Mouse (Mus musculus) megakaryocyte progenitor cell, adult 5-6 weeks (primary cell): ENCODE data around the gene Bckdha. TPM values are rescaled to one million over a fixed set of nuclear protein-coding genes. Genes with fewer than 3 reads are reported as not detected.
A peak's percentile ranks its signal among the peaks of the same experiment; 100 is the strongest.

Source experiments
- ATAC-seq: replicated peaks from 2 replicates; pipeline ENCODE4 v1.8.0; 2016; ENCODE audit warnings: mild to moderate bottlenecking, moderate TSS enrichment, inconsistent platforms; ENCODE audit not compliant: poor library complexity
- total RNA-seq, 2 experiments: library from RNA; stranded (forward) in 1 of 2; stranded (reverse) in 1 of 2; fragments of 157-497, 149-512 nt in 1 of 2; fragments of 200-1000 nt in 1 of 2; gene quantifications; 2 replicates each; pipeline versions ENCODE4 v1.2.3 to v1.2.4; 2015 to 2017

Bckdha gene
- total RNA-seq, 2 experiments from 2014 or later = 37.6 to 52.0 TPM

DNA sequence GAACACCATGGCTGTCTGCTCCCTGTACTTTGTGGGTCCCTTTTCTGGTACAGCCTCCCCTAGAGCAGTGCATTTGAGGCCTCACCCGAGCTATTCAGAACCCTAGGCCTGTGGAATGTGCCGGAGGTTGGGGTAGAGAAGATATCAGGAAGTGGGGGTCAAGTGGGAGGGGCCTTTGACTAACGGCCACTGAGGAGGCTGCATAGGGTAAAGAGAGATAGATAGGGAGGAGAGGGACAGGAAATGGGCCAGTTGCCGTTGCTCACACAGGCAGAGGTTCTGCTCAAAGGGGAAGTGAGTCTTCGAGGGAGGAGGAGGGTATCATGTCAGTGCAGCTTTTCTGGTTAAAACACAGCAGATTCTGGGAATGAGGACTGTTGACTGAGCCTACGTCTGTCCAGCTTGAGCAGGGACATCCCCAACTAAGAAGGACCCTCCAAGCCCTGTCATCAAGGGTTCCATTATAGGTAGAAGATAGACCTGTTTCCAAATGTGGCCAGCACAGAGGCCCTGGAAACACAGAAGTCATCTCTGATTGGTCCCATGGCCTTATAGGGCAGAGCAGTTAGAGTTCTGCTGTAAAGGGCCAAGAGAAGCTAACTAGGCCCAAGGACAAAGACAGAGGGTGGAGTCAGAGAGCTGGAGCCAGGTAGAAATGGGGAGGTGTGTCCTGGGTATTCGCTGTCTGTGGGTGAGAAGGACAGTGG lies 24.8 kb upstream of the Bckdha start:
- peak; percentile 40 for ATAC-seq

DNA sequence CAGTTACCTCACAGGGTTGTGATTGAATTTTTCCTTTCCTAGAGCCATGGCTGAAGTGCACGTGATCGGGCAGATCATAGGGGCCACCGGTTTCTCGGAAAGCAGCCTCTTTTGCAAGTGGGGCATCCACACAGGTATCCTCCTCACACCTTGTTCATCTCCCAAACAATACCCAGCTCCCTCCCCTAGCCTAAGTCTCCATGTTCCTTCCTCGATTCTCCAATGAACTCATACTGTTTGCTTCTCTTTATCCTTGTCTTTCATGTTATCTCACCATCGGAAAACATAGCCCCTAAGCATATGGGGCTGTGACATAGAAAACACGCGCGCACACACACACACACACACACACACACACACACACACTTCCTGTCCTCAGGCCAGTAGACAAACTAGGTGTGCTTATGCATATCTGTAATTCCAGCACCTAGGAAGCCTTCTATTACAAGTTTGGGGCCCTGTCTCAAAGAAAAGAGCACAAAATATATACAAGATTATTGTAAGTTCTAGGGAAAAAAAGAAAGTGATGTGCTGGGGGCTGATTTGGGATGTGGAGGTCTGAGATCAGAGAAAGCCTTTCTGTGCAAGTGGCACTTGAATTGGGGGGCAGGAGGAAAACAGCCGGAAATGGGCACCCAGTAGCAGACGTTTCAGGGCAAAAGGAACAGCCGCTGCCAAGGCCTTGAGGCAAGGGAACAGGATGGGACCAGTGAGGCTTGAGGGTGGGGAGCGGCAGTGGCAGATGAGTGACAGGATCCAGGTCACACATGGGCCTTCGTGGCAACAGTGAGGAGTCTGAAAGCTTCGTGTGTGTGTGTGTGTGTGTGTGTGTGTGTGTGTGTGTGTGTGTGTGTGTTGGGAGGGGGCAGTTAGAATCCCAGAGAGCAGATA lies 22.8 kb upstream of the Bckdha start:
- no peak for ATAC-seq

DNA sequence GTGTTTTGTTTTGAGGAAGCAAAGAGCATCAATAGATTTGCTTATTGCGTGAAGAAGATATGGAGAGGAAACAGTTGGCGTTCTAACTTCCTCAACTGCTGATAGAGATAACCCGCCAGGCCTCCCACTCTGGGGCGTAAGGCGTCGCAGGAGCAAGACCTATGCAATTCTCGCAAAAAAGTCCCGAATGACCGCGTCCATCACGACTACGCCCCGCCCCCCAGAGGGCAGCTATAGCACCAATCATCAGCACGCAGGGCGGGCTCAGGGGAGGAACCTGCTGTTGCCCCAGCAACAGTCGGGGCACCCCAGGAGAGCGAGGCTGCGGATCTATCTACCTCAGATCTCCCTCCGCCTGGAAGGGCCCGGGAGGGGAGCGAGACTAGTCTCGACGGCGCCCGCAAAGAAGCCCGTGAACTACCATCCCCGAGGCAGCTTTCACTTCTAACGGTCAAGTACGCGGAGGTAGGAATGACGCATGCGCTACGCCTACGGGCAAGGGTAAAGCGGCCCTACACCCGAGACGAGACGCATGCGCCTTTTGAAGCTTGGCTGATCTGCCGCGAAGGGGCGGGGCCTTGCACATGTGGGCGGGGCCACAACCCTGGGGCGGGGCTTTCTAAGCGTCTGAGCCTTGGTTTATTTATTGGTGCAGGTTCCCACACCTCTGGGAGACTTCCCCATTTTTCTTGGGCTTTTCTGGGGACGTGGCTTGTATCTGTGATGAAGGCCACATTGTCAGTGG lies 21.9 kb upstream of the Bckdha start, which contains the start of gene B9d2:
Gene B9d2 (plus strand): TSS at position 267 of the 745 bp plus-strand sequence.
- ATAC-seq = peak; percentile 68

DNA sequence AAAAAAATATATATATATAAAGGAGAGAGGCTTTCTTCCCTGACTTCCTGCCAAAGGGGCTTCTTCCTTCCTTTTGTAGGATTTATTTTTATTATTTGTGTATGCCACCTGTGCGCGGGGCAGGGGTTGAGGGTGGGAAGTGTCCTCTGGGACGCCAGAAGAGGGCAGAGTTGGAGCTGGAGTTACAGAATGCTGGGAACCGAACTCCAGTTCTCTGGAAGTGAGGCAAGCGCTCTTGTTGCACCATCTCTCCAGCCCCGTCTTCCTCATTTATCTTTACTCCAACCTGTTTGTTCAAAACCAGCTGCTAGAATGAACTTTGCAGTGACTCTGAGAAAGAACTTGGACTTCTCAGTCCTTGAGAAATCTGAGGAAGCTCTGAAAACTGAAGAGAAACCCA lies 21.2 kb upstream of the Bckdha start:
- ATAC-seq = peak; percentile 12

DNA sequence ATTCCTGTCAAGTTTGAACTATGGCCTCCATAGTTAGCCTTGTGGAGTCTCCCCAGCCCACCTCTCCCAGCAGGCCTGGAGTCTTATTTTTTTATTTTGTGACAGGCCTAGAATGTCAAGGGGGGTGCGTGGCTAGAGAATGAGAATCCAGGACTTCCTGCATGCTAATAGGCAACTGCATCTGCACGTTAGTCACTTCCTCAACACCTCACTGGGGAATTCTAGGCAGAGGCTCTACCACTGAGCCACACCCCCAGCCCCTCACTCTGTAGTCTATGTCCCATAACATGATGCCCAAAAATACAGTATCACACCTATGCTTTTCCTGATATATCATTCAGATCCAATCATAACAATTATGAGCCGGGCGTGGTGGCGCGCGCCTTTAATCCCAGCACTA lies 18.2 kb upstream of the Bckdha start:
- no peak for ATAC-seq

GRCm38 (mm10) chr7:25676085-25676781 lies 17.5 kb upstream of the Bckdha start:
- ATAC-seq = no peak

GRCm38 (mm10) chr7:25675405-25675804 lies 16.6 kb upstream of the Bckdha start:
- no peak for ATAC-seq

DNA sequence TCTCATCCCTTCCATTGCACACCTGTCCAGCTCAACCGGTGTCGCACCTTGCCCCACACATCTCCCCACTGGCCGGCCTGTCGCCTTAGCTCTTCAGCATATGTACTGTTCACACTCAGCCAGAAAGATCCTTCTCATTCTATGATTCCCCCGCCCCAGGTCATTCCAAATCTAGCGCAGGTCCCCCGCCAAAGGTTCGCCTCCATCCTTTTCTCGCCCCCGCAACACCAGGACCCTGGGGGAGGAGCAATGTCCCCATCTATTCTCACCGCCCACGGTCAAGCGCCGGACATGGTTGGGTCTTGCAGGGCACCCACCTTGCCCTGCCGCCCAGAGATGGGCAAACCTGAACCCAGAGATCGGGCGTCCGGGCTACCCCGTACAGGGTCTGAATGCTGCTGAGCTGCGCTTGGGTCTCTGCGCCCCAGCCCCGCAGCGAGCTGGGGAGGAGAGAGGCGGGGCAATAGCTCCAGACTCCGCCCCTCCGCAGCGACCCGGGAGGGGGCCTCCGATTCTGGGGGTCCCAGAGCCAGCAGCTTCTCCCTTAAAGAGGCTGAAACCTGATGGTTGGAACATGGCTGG lies 16.0 kb upstream of the Bckdha start, which contains the start of gene Tmem91:
Gene Tmem91 (minus strand): TSS at position 448 of the 582 bp plus-strand sequence.
- ATAC-seq = peak; percentile 33

DNA sequence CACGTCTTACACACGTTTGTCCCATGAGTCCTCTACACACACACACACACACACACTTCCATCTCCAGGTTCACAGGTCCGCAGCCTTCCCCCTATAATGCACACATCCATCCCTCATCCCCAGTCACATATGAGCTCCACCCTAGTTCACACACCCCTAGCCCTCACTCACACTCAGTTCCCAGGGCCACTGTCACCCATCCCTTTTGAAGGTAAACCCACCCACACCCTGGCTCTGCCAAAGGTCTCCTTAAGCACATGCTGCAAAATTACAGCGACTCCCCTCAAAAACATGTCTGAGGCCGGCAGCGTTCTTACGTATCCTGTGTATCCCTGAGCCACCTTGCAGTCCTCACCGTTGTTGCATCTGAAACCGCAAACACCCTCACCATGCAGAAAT lies 15.5 kb upstream of the Bckdha start:
- ATAC-seq = peak; percentile 32

- ATAC-seq = 0 out of 2 replicates have a peak, but pooled peaks have one; percentile 32
These were observed 13.7 kb upstream of the Bckdha start for GRCm38 (mm10) chr7:25672442-25672841.

GRCm38 (mm10) chr7:25671686-25672085 lies 12.9 kb upstream of the Bckdha start:
- no peak for ATAC-seq

DNA sequence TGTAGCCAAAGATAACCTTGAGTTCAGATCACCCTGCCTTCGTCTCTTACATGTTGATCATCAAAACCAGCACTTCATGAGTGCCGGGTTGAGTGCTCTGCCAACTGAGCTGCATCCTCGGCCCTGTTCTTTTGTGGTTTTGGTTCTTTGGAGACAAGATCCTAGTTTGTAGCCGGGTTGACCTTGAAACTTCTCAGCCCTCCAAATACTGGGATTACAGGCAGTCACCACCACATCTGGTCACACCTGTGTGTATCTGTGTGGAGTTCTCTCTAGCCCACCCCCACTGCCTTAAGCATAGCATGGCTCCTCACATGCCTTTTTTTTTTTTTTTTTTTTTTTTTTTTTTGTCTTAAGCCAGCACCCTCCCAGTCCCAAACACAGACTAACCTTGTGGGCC lies 11.3 kb upstream of the Bckdha start:
- no peak for ATAC-seq

- no peak for ATAC-seq
These were observed 10.8 kb upstream of the Bckdha start for GRCm38 (mm10) chr7:25669631-25670030.

GRCm38 (mm10) chr7:25669158-25669557 lies 10.4 kb upstream of the Bckdha start:
- no peak for ATAC-seq

DNA sequence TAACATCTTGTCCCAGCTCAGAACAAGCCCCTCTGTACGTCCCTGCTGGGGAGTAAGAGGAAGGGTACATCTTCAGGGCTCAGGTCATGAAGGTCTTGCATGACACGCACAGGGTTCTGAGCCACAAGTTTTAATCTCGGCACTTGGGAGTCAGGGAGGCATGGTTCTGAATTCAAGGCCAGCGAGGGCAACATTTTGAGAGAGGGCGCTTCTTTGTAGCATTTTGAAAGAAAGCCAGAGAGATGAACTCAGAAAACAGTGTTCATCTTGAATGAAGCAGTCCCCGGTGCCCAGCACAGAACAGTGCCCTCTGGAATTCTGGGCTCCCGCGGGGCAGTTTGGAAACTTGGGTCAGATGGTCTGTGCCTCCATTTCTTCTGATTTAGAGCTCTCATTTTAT lies 7.6 kb upstream of the Bckdha start:
- ATAC-seq = no peak

- no peak for ATAC-seq
These were observed 996 bp downstream of the Bckdha start for GRCm38 (mm10) chr7:25657785-25658184.

DNA sequence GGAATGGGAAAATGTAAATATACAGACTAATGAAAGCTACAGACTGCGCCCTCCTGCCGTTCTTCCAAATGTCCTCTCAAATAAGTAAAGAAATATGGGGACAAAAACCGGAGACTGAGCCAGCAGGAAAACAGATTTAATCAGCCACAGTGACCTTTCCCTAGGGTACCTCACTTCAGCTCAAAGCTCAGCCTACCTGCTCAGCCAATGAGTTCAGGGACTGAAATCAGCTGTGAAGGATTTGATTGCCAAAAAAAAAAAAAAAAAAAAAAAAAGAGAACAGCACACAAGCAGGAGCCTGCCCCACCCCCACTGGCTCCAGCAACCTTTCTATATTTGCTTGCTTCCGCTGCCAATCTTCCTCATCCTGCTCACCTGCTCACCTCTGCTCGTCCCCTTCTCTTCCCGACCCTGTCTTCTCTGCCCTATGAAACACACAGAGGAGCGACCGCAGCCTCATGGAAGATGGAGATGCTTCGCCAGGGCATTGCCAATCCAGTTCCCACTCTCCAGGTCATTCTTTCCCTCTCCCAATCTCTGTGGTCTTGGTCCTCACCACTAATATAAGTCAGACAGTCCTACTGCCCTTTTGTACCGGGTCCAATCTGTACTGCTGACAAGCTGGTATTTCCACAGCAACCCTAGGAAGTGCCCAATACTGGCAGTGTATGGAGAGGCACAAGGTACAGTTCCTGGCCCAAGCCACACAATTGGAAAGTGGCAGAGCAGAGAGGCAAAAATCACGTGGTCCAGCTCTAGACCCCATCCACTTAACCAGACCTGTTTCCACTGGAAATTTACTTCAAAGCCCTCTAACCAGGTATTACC lies 3.0 kb downstream of the Bckdha start:
- no peak for ATAC-seq

- no peak for ATAC-seq
These were observed 6.5 kb downstream of the Bckdha start for GRCm38 (mm10) chr7:25652244-25652759.

DNA sequence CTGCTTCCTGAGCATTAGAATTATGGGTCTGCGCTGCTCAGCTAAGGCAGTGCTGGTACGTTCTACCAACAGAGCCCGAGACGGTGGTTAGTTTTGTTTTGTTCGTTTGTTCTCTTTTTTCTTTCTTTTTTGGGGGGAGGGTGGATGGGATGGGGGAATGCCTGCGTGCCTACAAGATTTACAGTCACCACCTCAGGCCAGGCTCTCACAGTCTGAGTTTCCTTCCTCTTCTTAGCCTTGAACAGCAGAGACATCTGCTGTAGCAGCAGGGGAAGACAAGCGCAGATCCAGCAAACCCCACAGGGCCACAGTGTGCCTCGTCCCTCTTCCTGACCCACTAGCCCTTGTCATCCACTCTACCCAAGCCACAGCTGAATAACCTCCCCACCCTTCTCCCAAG lies 7.5 kb downstream of the Bckdha start:
- peak; percentile 67 for ATAC-seq
